Mouse (Mus musculus) adipocyte (in vitro differentiated cells): ENCODE results near the gene Dlg2.

Experiments
- DNase-seq: peaks from one replicate; pipeline ENCODE4 v3.0.0-alpha.2; 2016; ENCODE audit warnings: low spot score

Dlg2 gene

GRCm38 (mm10) chr7:92181959-92182612, 1705.6 kb downstream of the Dlg2 start:
- no peak for DNase-seq

- DNase-seq: no peak
These were observed 1708.0 kb downstream of the Dlg2 start for GRCm38 (mm10) chr7:92184371-92185059.

GRCm38 (mm10) chr7:92186341-92186740, 1709.9 kb downstream of the Dlg2 start:
- no peak for DNase-seq

- no peak for DNase-seq
These were observed 1712.7 kb downstream of the Dlg2 start for GRCm38 (mm10) chr7:92189149-92189548.

GRCm38 (mm10) chr7:92196004-92196403, 1719.5 kb downstream of the Dlg2 start:
- no peak for DNase-seq

GRCm38 (mm10) chr7:92197621-92198020, 1721.1 kb downstream of the Dlg2 start:
- DNase-seq: no peak

GRCm38 (mm10) chr7:92199131-92199530, 1722.7 kb downstream of the Dlg2 start:
- DNase-seq: no peak

GRCm38 (mm10) chr7:92210701-92211100, 1734.2 kb downstream of the Dlg2 start:
- no peak for DNase-seq

- DNase-seq: no peak
These were observed 1737.3 kb downstream of the Dlg2 start for GRCm38 (mm10) chr7:92213751-92214150.

DNA sequence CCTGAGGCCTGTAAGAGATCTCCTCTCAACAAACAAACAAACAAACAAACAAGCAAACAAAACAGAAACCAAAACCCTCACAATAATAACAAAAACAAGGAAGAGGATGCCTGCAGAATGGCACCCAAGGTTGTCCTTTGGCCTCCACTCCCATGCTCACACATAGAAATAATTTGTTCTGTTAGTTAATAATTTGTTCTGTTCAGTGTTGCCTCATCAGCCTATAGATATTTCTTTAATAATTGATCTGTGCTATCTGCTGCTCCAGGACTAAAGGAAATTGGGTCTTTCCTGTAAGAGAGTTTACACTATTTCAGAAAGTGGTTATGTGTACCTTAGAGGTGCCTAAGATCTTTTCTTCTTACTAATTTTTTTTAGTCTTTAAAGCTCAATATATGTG, 1741.7 kb downstream of the Dlg2 start:
- DNase-seq: no peak

- DNase-seq: no peak
These were observed 1744.1 kb downstream of the Dlg2 start for GRCm38 (mm10) chr7:92220619-92221018.

- DNase-seq: no peak
These were observed 1758.2 kb downstream of the Dlg2 start for GRCm38 (mm10) chr7:92234476-92235202.

GRCm38 (mm10) chr7:92235541-92236031, 1759.1 kb downstream of the Dlg2 start:
- DNase-seq: no peak

DNA sequence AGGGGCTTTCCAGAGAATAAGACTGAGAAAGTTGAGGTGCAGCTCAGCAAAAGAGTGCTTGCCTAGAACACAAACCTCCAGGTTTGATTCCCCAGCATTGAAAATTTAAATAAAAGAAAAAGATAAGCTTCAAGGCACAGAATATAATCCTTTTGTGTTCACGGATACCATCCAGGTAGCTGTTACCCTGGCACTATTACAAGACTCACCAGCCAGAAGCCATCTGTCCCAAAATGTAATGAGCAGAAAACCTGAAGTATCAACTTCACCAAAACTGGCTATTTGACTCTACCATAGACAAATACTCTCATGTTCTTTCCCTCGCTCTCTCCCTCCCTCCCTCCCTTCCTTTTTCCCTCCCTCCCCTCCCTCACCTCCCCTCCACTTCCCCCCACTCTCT, 1764.4 kb downstream of the Dlg2 start:
- no peak for DNase-seq

DNA sequence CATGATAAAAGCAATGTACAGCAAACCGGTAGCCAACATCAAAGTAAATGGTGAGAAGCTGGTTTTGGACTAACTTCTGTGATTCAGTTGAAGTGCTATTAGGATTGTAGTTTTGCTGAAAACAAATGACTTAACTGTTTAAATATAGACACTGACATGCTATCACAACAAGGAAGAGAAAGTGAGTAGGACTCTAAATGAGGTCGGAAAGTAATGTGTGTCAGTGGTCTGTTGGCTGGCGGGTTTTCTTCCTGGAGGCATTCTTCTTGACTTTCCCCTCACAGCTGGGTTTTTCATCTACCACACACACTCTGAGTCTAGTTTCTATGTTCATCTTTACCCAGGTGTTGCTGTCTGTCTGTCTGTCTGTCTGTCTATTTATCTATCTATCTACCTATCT, 1771.1 kb downstream of the Dlg2 start:
- DNase-seq: no peak

DNA sequence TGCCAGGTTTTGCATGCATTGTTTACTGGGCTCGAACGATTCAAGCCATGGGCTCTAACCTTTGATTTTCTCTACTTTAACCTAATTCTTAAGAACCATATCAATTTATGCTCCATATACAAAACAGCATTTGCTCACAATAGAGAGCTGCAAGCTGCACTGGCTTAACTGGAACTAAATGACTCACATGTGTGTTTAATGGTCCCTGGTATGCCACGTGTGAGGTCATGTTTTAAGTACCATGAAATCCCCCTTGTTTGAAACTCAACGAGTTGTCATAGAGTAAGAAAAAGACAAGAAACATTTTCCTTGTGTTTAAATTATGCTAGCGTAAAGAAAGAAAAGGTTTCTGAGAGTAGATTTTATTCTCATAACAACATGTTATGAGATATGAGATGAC, 1772.1 kb downstream of the Dlg2 start:
- DNase-seq: no peak

GRCm38 (mm10) chr7:92258148-92258547, 1781.7 kb downstream of the Dlg2 start:
- no peak for DNase-seq

DNA sequence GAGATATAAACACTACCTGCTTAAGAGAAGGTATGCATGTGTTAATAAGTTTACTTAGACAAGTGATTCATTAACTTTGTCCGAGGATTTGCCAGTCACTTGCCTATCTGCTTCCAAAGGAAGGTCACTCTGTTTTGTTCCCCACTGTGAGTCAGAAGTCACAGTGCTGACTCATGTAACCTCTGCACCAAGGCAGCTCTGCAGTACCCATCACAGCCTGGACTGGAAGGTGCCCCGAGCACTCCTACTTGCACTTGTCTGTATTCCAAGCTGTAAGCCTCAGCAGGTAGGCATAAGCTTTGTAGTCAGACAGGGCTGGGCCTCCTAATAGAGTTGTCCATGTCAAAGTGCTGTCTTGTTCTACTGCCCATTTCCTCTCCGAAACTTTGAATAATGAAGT, 1782.2 kb downstream of the Dlg2 start:
- no peak for DNase-seq

- DNase-seq: no peak
These were observed 1787.9 kb downstream of the Dlg2 start for GRCm38 (mm10) chr7:92264325-92264724.

- no peak for DNase-seq
These were observed 1788.5 kb downstream of the Dlg2 start for GRCm38 (mm10) chr7:92264964-92265363.

- DNase-seq: no peak
These were observed 1798.9 kb downstream of the Dlg2 start for GRCm38 (mm10) chr7:92275353-92275752.

- DNase-seq: no peak
These were observed 1801.2 kb downstream of the Dlg2 start for GRCm38 (mm10) chr7:92277629-92278028.

GRCm38 (mm10) chr7:92280925-92281324, 1804.5 kb downstream of the Dlg2 start:
- DNase-seq: no peak
